Mouse (Mus musculus) thymus, adult 2 months (tissue): ENCODE measurements around the gene Ppfia4.

Source experiments
- CTCF ChIP-seq: fragments of 200-500 bp; IDR thresholded peaks from 2 replicates; pipeline ENCODE4 v1.5.1; 2012; ENCODE audit warnings: mild to moderate bottlenecking, control low read depth, low read length, moderate library complexity, borderline replicate concordance; ENCODE audit not compliant: control insufficient read depth, poor library complexity, insufficient read depth; ENCODE audit errors: extremely low read depth
- POLR2A ChIP-seq: fragments of 200-500 bp; IDR thresholded peaks from 2 replicates; pipeline ENCODE4 v1.6.1; 2012; ENCODE audit warnings: mild to moderate bottlenecking, low read length, control low read depth, moderate library complexity; ENCODE audit not compliant: control insufficient read depth, poor library complexity, insufficient read depth; ENCODE audit errors: extremely low read depth

DNA sequence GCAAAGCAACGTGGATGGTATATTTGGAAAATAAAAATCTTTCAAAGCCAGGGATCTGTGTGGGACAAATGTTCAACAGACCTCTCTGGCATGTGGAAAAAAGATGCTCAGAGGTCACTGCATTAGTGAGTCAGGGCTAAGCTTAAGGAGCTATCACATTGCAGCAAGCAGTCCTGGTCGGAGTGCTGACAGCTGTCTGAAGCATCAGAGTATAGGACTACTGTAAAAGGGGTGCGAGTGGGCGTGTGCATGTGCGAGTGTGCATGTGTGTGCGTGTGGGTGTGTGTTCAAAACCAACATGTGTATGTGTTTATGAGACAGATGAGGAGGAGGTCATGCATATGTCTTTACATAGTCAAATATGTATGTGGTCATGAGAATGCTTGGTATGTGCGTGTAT is 6.4 kb upstream of the Ppfia4 start:
- TF ChIP-seq CTCF (no peak), POLR2A (no peak)
